Mouse (Mus musculus) thymus, adult 2 months (tissue): ENCODE measurements around the gene Bmpr2. TPM values are rescaled to one million over a fixed set of nuclear protein-coding genes. Genes with fewer than 3 reads are reported as not detected.
A peak's percentile ranks its signal among the peaks of the same experiment; 100 is the strongest.

ENCODE experiments used
- DNase-seq: peaks from one replicate; pipeline ENCODE4 v3.0.0; 2021
- H3K27ac ChIP-seq: fragments of 200-500 bp; 2 replicates; pipeline ENCODE4 v1.5.1; 2012; ENCODE audit warnings: low read length, control low read depth; ENCODE audit not compliant: control insufficient read depth, insufficient read depth
- H3K27me3 ChIP-seq: fragments of 200-500 bp; 2 replicates; pipeline ENCODE4 v1.6.1; 2012; ENCODE audit warnings: mild to moderate bottlenecking, low read length, moderate library complexity, mixed read lengths; ENCODE audit not compliant: control insufficient read depth, insufficient read depth
- H3K36me3 ChIP-seq: fragments of 200-500 bp; 2 replicates; pipeline ENCODE4 v1.6.1; 2012; ENCODE audit warnings: mild to moderate bottlenecking, low read length, moderate library complexity; ENCODE audit not compliant: control insufficient read depth, insufficient read depth
- H3K4me1 ChIP-seq: fragments of 200-500 bp; replicated peaks from 2 replicates; pipeline ENCODE4 v1.6.1; 2012; ENCODE audit warnings: low read length; ENCODE audit not compliant: control insufficient read depth, insufficient read depth
- H3K4me3 ChIP-seq: fragments of 200-500 bp; 2 replicates; pipeline ENCODE4 v1.5.1; 2012; ENCODE audit warnings: mild to moderate bottlenecking, low read length, control low read depth, moderate library complexity; ENCODE audit not compliant: control insufficient read depth, insufficient read depth
- CTCF ChIP-seq: fragments of 200-500 bp; IDR thresholded peaks from 2 replicates; pipeline ENCODE4 v1.5.1; 2012; ENCODE audit warnings: mild to moderate bottlenecking, control low read depth, low read length, moderate library complexity, borderline replicate concordance; ENCODE audit not compliant: control insufficient read depth, poor library complexity, insufficient read depth; ENCODE audit errors: extremely low read depth
- POLR2A ChIP-seq: fragments of 200-500 bp; IDR thresholded peaks from 2 replicates; pipeline ENCODE4 v1.6.1; 2012; ENCODE audit warnings: mild to moderate bottlenecking, low read length, control low read depth, moderate library complexity; ENCODE audit not compliant: control insufficient read depth, poor library complexity, insufficient read depth; ENCODE audit errors: extremely low read depth
- WGBS: fragments of 180-500 bp; shearing (Covaris S2); methylation state at CpG from one replicate; pipeline ENCODE4 v1.1.7; 2018; 5-methylcytosine and 5-hydroxymethylcytosine counted together
- polyA plus RNA-seq: library from polyadenylated mRNA; depleted of rRNA; stranded (reverse); fragments of >200 nt; gene quantifications from 2 replicates; pipeline ENCODE4 v1.2.3, GENCODE M21; 2012

Bmpr2 gene
- polyA plus RNA-seq, 1 experiment = 2.4 TPM

GRCm38 (mm10) chr1:59907700-59908099, 144.5 kb downstream of the Bmpr2 start:
- Histone ChIP-seq H3K4me1 (no peaks in the 10 kb centered on the region), H3K27me3 (no peaks in the 10 kb centered on the region), H3K27ac (no peak overlapping the region), H3K4me3 (no peak overlapping the region), H3K36me3 (no peaks in the 10 kb centered on the region)
- TF ChIP-seq CTCF (no peak), POLR2A (no peak)
- no peak for DNase-seq
- WGBS = 14% methylated on average over 2 of the region's 2 CpGs

GRCm38 (mm10) chr1:59910941-59911340, 147.7 kb downstream of the Bmpr2 start:
- WGBS = 95% methylated on average over 1 of the region's 1 CpGs

GRCm38 (mm10) chr1:59912413-59913157, 149.4 kb downstream of the Bmpr2 start, which contains the start of gene Fam117b:
Gene Fam117b, plus strand, starts transcription at chr1:59913006.
- under 1% methylated on average over 69 of the region's 72 CpGs for WGBS
- Histone ChIP-seq H3K4me1 (no peaks in the 10 kb centered on the region; the same call in 1 of the 2 replicates), H3K27ac (no peak within 1 kb of the TSS), H3K27me3 (no peaks in the 10 kb centered on the region), H3K4me3 (peak within 1 kb of the TSS; percentile 81), H3K36me3 (no peaks in the 10 kb centered on the region)
- peak; percentile 99 for DNase-seq
- TF ChIP-seq CTCF = no peak
- peak; percentile 71 for TF ChIP-seq POLR2A

More at GRCm38 (mm10) chr1:59910941-59911340, 147.7 kb downstream of the Bmpr2 start:
- no peak overlapping the region for H3K27ac ChIP-seq
- TF ChIP-seq CTCF (no peak), POLR2A (no peak)
- no peaks in the 10 kb centered on the region for H3K36me3 ChIP-seq
- no peak overlapping the region for H3K4me3 ChIP-seq
- no peaks in the 10 kb centered on the region; the same call in 1 of the 2 replicates for H3K4me1 ChIP-seq
- H3K27me3 ChIP-seq = no peaks in the 10 kb centered on the region
- DNase-seq = no peak

- Histone ChIP-seq H3K4me3 (peak overlapping the region; percentile 81), H3K36me3 (no peaks in the 10 kb centered on the region), H3K4me1 (no peaks in the 10 kb centered on the region; the same call in 1 of the 2 replicates), H3K27ac (no peak overlapping the region), H3K27me3 (no peaks in the 10 kb centered on the region)
- under 1% methylated on average over 97 of the region's 98 CpGs for WGBS
- TF ChIP-seq POLR2A (peak; percentile 10; the same call in 1 of the 2 replicates), CTCF (peak; percentile 19; the same call in 1 of the 2 replicates)
- peak; percentile 60 for DNase-seq
These were observed 150.1 kb downstream of the Bmpr2 start for GRCm38 (mm10) chr1:59913195-59913868.

- no peaks in the 10 kb centered on the region; the same call in 1 of the 2 replicates for H3K4me1 ChIP-seq
- TF ChIP-seq CTCF (no peak), POLR2A (no peak)
- DNase-seq = no peak
- no peaks in the 10 kb centered on the region for H3K27me3 ChIP-seq
- H3K27ac ChIP-seq = no peak overlapping the region
- peak overlapping the region; percentile 81 for H3K4me3 ChIP-seq
- WGBS = 10% methylated on average over 12 of the region's 12 CpGs
- H3K36me3 ChIP-seq = no peaks in the 10 kb centered on the region
These were observed 150.6 kb downstream of the Bmpr2 start for GRCm38 (mm10) chr1:59913869-59914225.

GRCm38 (mm10) chr1:59914799-59915198, 151.6 kb downstream of the Bmpr2 start:
- DNase-seq = no peak
- Histone ChIP-seq H3K27ac (no peak overlapping the region), H3K4me3 (no peak overlapping the region), H3K27me3 (no peaks in the 10 kb centered on the region), H3K4me1 (no peaks in the 10 kb centered on the region; the same call in 1 of the 2 replicates), H3K36me3 (no peaks in the 10 kb centered on the region)
- TF ChIP-seq CTCF = no peak
- TF ChIP-seq POLR2A = no peak
- 77% methylated on average over 3 of the region's 3 CpGs for WGBS
